Mouse (Mus musculus) embryonic facial prominence, embryonic 15.5 days (tissue): ENCODE measurements around the gene Otud3. TPM values are rescaled to one million over a fixed set of nuclear protein-coding genes. Genes with fewer than 3 reads are reported as not detected.

ENCODE experiments used
- ATAC-seq: fragments of 200-750 bp; cut with Nextera tagmentation; 2 replicates; pipeline ENCODE4 v1.8.0; 2017; ENCODE audit warnings: low read depth, moderate TSS enrichment; ENCODE audit not compliant: insufficient number of reproducible peaks, low FRiP score, low TSS enrichment
- H3K27ac ChIP-seq: fragments of 300-500 bp; sonication (generic); replicated peaks from 2 replicates; pipeline ENCODE4 v1.5.1; 2015; ENCODE audit warnings: mild to moderate bottlenecking, inconsistent platforms
- H3K27me3 ChIP-seq: fragments of 300-500 bp; sonication (generic); 2 replicates; pipeline ENCODE4 v1.6.1; 2015; ENCODE audit warnings: inconsistent platforms
- H3K36me3 ChIP-seq: fragments of 300-500 bp; sonication (generic); 2 replicates; pipeline ENCODE4 v1.6.1; 2015; ENCODE audit warnings: mild to moderate bottlenecking, inconsistent platforms
- H3K4me1 ChIP-seq: fragments of 300-500 bp; sonication (generic); 2 replicates; pipeline ENCODE4 v1.6.1; 2015; ENCODE audit warnings: inconsistent platforms
- H3K4me2 ChIP-seq: fragments of 300-500 bp; sonication (generic); replicated peaks from 2 replicates; pipeline ENCODE4 v1.6.1; 2015; ENCODE audit warnings: mild to moderate bottlenecking, inconsistent platforms
- H3K4me3 ChIP-seq: fragments of 300-500 bp; sonication (generic); replicated peaks from 2 replicates; pipeline ENCODE4 v1.5.1; 2015; ENCODE audit warnings: mild to moderate bottlenecking, inconsistent platforms
- H3K9ac ChIP-seq: fragments of 300-500 bp; sonication (generic); 2 replicates; pipeline ENCODE4 v1.6.1; 2015; ENCODE audit warnings: inconsistent platforms
- H3K9me3 ChIP-seq: fragments of 300-500 bp; sonication (generic); replicated peaks from 2 replicates; pipeline ENCODE4 v1.6.1; 2016; ENCODE audit warnings: inconsistent platforms
- WGBS: fragments of 180-500 bp; shearing (Covaris S2); methylation state at CpG from one replicate; pipeline ENCODE4 v1.1.7; 2015; 5-methylcytosine and 5-hydroxymethylcytosine counted together
- polyA plus RNA-seq: library from polyadenylated mRNA; unstranded; fragments of >200 nt; fragmentation: Nextera tagmentation; extraction: Ambion mirVana; gene quantifications from 2 replicates; pipeline ENCODE4 v1.2.1, GENCODE M21; 2015

Gene Otud3
- polyA plus RNA-seq, result 4.0 and 4.1 TPM in 2 replicates

GRCm38 (mm10) chr4:138913797-138914196, at the start of gene Otud3:
Gene Otud3, minus strand, starts transcription at chr4:138913945.
- 2% methylated on average over 39 of the region's 39 CpGs for WGBS
- Histone ChIP-seq H3K4me2 (peak within 1 kb of the TSS; percentile 85), H3K27me3 (no peaks in the 10 kb centered on the region), H3K9me3 (no peaks in the 10 kb centered on the region), H3K4me1 (peaks cover 12% of the 10 kb centered on the region), H3K9ac (peak within 1 kb of the TSS; percentile 58), H3K27ac (no peak within 1 kb of the TSS), H3K4me3 (peak within 1 kb of the TSS; percentile 83), H3K36me3 (peaks cover 6% of the 10 kb centered on the region; the same call in 1 of the 2 replicates)
- ATAC-seq, result peak; percentile 95

GRCm38 (mm10) chr4:138962719-138963118, 49.0 kb upstream of the Otud3 start:
- WGBS, result 76% methylated on average over 5 of the region's 5 CpGs
- no peaks in the 10 kb centered on the region for H3K4me1 ChIP-seq
- H3K27me3 ChIP-seq, result no peaks in the 10 kb centered on the region
- H3K4me3 ChIP-seq, result no peak overlapping the region
- H3K9me3 ChIP-seq, result no peaks in the 10 kb centered on the region
- no peaks in the 10 kb centered on the region for H3K36me3 ChIP-seq
- no peak overlapping the region for H3K4me2 ChIP-seq
- no peak overlapping the region for H3K9ac ChIP-seq
- no peak overlapping the region for H3K27ac ChIP-seq
- no peak for ATAC-seq

GRCm38 (mm10) chr4:138959926-138960325, 46.2 kb upstream of the Otud3 start:
- no peak overlapping the region for H3K4me2 ChIP-seq
- H3K36me3 ChIP-seq, result no peaks in the 10 kb centered on the region
- 73% methylated on average over 7 of the region's 7 CpGs for WGBS
- H3K27ac ChIP-seq, result no peak overlapping the region
- no peak for ATAC-seq
- H3K4me3 ChIP-seq, result no peak overlapping the region
- H3K4me1 ChIP-seq, result no peaks in the 10 kb centered on the region
- no peak overlapping the region for H3K9ac ChIP-seq
- H3K27me3 ChIP-seq, result no peaks in the 10 kb centered on the region
- no peaks in the 10 kb centered on the region for H3K9me3 ChIP-seq

GRCm38 (mm10) chr4:138959120-138959519, 45.4 kb upstream of the Otud3 start:
- Histone ChIP-seq H3K4me1 (no peaks in the 10 kb centered on the region), H3K4me3 (no peak overlapping the region), H3K27ac (no peak overlapping the region), H3K36me3 (no peaks in the 10 kb centered on the region), H3K9me3 (no peaks in the 10 kb centered on the region), H3K4me2 (no peak overlapping the region), H3K27me3 (no peaks in the 10 kb centered on the region), H3K9ac (no peak overlapping the region)
- ATAC-seq, result no peak
- 78% methylated on average over 15 of the region's 15 CpGs for WGBS

GRCm38 (mm10) chr4:138958612-138959011, 44.9 kb upstream of the Otud3 start:
- Histone ChIP-seq H3K36me3 (no peaks in the 10 kb centered on the region), H3K27me3 (no peaks in the 10 kb centered on the region), H3K9me3 (no peaks in the 10 kb centered on the region), H3K4me1 (no peaks in the 10 kb centered on the region), H3K27ac (no peak overlapping the region), H3K9ac (no peak overlapping the region), H3K4me3 (no peak overlapping the region), H3K4me2 (no peak overlapping the region)
- no peak for ATAC-seq
- WGBS, result 87% methylated on average over 9 of the region's 9 CpGs

GRCm38 (mm10) chr4:138948257-138948656, 34.5 kb upstream of the Otud3 start:
- no peak overlapping the region for H3K9ac ChIP-seq
- H3K4me3 ChIP-seq, result no peak overlapping the region
- H3K4me2 ChIP-seq, result no peak overlapping the region
- no peak overlapping the region for H3K27ac ChIP-seq
- H3K27me3 ChIP-seq, result 0 out of 2 replicates have a peak, but pooled peaks cover 2% of the 10 kb centered on the region
- 80% methylated on average over 2 of the region's 2 CpGs for WGBS
- H3K4me1 ChIP-seq, result no peaks in the 10 kb centered on the region
- ATAC-seq, result no peak
- H3K36me3 ChIP-seq, result no peaks in the 10 kb centered on the region
- no peaks in the 10 kb centered on the region for H3K9me3 ChIP-seq

- ATAC-seq, result no peak
- Histone ChIP-seq H3K9me3 (no peaks in the 10 kb centered on the region), H3K27ac (peak overlapping the region; percentile 81; the same call in 1 of the 2 replicates), H3K4me2 (peak overlapping the region; percentile 24; the same call in 1 of the 2 replicates), H3K36me3 (no peaks in the 10 kb centered on the region), H3K9ac (no peak overlapping the region), H3K27me3 (no peaks in the 10 kb centered on the region), H3K4me1 (peaks cover 15% of the 10 kb centered on the region), H3K4me3 (peak overlapping the region; percentile 29)
- WGBS, result 31% methylated on average over 15 of the region's 15 CpGs
Measured at GRCm38 (mm10) chr4:138943730-138944129, 30.0 kb upstream of the Otud3 start.

- no peak overlapping the region for H3K4me2 ChIP-seq
- no peak overlapping the region for H3K4me3 ChIP-seq
- no peaks in the 10 kb centered on the region for H3K36me3 ChIP-seq
- no peak overlapping the region for H3K9ac ChIP-seq
- no peaks in the 10 kb centered on the region for H3K9me3 ChIP-seq
- peaks cover 15% of the 10 kb centered on the region for H3K4me1 ChIP-seq
- peak; percentile 58 for ATAC-seq
- peak overlapping the region; percentile 81 for H3K27ac ChIP-seq
- no peaks in the 10 kb centered on the region for H3K27me3 ChIP-seq
- 24% methylated on average over 6 of the region's 6 CpGs for WGBS
Measured at GRCm38 (mm10) chr4:138941966-138942365, 28.2 kb upstream of the Otud3 start.

- Histone ChIP-seq H3K4me1 (peaks cover 15% of the 10 kb centered on the region), H3K36me3 (no peaks in the 10 kb centered on the region), H3K9ac (no peak overlapping the region), H3K27ac (peak overlapping the region; percentile 81), H3K4me2 (no peak overlapping the region), H3K27me3 (no peaks in the 10 kb centered on the region), H3K4me3 (no peak overlapping the region), H3K9me3 (no peaks in the 10 kb centered on the region)
- ATAC-seq, result no peak
- 24% methylated on average over 7 of the region's 7 CpGs for WGBS
Measured at GRCm38 (mm10) chr4:138941401-138941800, 27.7 kb upstream of the Otud3 start.

GRCm38 (mm10) chr4:138939481-138939880, 25.7 kb upstream of the Otud3 start:
- H3K36me3 ChIP-seq, result no peaks in the 10 kb centered on the region
- no peak overlapping the region for H3K27ac ChIP-seq
- H3K9me3 ChIP-seq, result no peaks in the 10 kb centered on the region
- no peak for ATAC-seq
- no peaks in the 10 kb centered on the region for H3K27me3 ChIP-seq
- no peak overlapping the region for H3K9ac ChIP-seq
- WGBS, result 80% methylated on average over 4 of the region's 4 CpGs
- H3K4me2 ChIP-seq, result no peak overlapping the region
- H3K4me1 ChIP-seq, result peaks cover 15% of the 10 kb centered on the region
- no peak overlapping the region for H3K4me3 ChIP-seq

GRCm38 (mm10) chr4:138938495-138939269, 24.9 kb upstream of the Otud3 start:
- Histone ChIP-seq H3K36me3 (no peaks in the 10 kb centered on the region), H3K27ac (no peak overlapping the region), H3K9ac (no peak overlapping the region), H3K4me1 (peaks cover 15% of the 10 kb centered on the region), H3K4me2 (no peak overlapping the region), H3K9me3 (no peaks in the 10 kb centered on the region), H3K4me3 (no peak overlapping the region), H3K27me3 (no peaks in the 10 kb centered on the region)
- no peak for ATAC-seq
- WGBS, result 65% methylated on average over 10 of the region's 10 CpGs
